Mouse (Mus musculus) telencephalon, adult 2 months (tissue): ENCODE results near the gene Rpl38.

ENCODE experiments used
- DNase-seq: peaks from one replicate; pipeline ENCODE4 v3.0.0-alpha.2; 2011; ENCODE audit warnings: low read depth, low spot score

Gene Rpl38

DNA sequence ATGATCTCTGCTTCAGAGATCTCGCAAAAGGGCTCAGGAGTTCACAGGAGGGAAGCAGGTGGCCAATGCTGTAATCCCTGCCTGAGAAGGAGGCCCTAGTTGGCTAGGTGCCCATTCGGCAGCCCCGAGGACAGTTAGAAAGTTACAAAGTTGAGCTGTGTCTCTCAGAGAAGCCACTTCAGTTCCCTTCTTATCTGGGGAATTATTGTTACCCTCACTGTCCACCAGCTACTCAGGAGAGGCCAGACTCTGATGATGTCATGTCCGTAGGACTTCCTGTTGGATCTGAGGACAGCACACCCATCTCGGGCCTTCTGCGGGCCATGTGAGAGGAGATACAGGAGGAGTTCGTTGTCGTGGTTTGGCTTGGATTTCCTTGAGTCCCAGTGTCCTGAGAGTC is 11.3 kb downstream of the Rpl38 start:
- DNase-seq: no peak

DNA sequence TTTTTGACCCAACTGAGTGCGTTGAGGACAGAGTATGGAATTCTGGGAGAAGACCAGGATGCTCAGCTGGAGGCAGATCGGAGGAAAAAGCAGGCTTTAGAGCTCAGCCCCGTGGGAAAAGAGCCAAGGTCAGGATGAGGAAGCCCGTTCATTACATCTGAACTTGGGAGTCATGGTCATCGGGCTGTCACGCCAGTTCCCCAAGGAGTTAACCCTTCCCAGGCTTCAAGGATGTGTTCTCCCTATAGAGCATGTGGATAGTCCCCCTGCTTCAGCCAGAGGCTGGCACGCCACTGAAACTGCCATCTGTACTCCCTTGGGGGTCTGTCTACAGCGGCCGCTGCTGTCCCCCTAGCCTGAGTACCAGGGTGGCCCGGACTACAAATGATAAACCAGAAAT is 12.0 kb downstream of the Rpl38 start:
- DNase-seq: no peak

DNA sequence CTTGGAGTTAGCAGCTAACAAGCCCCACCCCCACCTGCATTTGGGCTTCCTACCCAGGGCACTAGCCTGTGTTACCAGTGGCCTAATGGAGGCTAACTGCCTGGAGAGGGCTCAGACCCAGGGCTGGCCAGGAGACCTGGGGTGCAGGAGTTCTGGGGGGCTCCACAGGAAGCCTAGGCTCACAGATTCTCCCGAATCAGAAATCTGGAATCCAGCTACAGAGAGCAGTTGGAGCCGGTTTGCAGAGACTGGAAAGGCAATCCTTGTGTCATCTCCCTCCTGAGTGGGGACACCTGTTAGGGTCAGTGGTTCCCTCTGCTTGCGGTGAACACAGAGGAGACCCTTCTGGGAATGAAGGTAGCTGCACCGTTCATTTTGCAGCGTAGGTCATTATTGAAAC is 12.7 kb downstream of the Rpl38 start:
- no peak for DNase-seq

DNA sequence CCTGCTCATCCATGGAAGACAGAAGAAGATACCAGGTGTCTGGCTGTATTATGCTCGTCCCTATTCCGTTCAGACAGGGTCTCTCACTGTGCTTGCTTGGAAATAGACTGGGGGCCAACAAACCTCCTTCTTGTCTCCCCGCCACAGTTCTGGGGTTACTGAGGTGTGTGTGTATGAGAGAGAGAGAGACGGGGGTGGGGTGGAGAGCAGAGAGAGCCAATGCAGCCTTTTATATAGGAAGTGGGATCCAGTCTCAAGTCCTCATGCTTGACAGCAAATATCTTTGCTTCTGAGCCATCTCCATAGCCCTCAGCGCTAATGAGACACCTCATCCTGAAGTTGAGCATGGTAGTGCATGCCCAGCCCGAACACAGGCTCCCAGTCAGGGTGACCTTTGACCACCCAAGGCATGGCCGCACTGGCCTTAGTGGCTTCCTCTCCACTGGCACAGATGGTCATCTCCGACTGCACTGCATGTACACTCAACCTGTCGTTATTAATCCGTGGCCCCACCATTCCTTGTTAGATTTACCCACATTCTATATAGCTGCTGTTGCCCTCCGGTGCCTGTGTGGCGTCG is 14.1 kb downstream of the Rpl38 start:
- DNase-seq: no peak

DNA sequence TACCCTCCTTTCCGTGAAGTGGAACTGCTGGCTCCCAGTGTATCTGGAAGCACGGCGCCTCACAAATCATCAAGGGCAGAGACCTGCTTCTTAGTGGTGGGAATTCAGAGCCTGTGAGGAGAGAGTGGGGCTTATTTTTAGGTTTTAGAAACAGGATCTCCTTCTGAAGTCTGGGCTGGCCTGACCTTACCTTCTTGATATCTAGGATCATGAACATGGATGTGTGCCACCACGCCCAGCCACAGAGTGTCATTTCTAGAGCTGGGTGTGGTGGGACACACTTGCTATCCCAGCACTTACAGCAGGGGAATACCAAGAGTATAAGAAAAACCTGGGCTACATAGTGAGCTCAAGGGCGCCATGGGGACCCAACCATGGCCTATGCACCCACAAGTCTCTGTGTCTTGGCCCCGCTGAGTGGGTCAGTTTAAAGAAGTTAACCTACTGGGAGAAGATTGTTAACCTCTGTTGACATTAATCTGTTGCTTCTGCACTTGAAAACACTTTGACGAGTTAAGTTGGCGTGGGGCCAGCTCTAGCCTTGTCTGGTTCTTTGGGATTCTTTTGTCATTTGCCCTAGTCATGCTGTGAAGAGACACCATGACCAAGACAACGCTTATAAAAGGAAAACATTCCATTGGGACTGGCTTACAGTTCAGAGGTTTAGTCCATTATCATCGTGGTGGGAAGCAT is 14.9 kb downstream of the Rpl38 start:
- DNase-seq: no peak

DNA sequence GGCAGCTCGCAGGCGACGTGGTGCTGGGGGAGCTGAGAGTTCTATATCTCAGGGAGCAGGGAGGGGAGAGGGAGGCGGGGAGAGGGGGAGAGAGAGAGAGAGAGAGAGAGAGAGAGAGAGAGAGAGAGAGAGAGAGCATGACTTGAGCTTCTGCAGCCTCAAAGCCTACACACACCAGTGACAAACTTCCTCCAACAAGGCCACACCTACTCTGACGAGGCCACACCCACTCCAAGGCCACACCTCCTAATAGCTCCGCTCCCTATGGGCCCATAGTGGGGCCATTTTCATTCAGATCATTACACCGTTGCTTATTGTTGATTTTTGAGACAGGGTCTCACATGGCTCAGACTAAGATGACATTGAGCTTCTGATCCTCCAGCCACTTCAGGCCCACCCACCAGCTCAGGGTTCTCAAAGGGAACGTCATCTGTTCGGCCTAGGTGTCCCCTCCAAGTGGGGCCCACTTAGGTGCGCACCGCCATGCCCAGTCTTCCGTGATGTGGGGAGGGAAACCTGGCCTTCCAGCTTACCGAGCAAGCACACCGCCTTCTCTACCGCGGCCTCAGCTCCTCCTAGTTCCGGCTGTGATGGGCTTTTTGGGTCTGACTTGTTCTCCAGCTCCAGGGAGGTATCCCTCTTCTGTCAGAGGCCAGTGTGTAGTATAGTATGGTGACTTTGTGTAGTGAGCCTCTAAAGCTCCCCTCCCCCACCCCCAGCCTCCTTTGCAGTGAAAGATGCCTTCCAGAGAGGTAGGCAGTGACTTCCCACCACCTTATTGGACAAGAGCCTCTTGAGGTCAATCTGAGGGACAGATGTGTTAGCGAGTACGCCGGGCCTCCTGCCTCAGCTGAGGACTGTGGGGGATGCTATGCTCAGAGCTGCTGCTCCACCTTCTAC is 15.6 kb downstream of the Rpl38 start:
- DNase-seq: no peak

DNA sequence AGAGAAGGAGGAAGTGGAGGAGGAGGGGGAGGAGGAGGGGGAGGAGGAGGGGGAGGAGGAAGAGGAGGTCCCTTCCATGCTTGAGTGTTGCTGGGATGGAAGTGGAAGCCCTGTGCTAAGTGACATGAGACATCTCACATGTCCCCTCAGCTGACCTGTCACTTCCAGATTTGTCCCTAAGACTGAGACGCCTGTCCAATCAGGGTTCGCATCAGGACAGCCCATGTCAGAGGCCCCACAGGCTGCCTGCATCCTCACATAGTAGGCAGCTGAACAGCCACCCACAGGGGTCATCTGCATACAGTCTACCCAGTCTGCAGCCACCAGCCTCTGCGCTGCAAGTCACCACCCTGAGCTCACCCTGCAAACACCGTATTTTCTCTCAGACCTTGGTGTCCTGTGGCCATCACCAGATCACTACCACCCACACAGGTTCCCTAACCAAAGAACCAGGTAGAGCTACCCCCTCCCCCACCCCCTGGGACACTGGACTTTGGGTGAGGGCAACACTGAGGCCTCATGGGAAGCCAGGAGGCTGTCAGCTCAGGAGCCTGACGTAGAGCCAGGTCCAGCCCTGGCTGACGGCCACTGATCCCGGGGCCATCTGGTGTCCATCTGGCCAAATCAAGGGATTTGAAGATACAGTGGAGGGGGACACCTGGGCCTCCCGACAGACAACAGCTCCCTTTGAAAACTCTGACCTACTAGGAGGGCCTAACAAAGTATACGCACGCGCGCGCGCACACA is 16.5 kb downstream of the Rpl38 start:
- no peak for DNase-seq

DNA sequence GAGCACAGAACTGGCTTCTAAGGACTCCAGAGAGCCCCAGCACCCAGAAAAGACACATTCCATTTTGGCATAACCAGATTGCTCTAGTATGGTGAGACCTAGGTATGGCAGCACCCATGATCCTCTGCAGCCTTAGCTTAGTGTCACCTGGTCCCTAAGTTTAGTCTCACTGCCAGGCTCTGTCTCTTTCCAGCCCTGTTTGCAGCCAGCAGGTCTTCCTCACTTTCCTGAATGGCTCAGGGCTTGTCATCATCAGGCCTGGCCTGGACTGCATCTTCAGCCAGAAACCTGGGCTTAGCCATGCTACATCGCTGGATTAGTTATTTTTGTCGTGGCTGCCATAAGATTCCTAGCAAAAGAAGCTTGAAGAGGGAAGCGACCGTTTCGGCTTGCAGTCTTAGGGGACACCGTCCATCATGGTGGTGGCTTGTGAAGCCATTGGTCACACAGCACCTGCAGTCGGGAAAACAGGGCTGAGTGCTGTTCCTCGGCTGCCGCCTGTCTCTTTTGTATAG is 17.3 kb downstream of the Rpl38 start:
- no peak for DNase-seq

DNA sequence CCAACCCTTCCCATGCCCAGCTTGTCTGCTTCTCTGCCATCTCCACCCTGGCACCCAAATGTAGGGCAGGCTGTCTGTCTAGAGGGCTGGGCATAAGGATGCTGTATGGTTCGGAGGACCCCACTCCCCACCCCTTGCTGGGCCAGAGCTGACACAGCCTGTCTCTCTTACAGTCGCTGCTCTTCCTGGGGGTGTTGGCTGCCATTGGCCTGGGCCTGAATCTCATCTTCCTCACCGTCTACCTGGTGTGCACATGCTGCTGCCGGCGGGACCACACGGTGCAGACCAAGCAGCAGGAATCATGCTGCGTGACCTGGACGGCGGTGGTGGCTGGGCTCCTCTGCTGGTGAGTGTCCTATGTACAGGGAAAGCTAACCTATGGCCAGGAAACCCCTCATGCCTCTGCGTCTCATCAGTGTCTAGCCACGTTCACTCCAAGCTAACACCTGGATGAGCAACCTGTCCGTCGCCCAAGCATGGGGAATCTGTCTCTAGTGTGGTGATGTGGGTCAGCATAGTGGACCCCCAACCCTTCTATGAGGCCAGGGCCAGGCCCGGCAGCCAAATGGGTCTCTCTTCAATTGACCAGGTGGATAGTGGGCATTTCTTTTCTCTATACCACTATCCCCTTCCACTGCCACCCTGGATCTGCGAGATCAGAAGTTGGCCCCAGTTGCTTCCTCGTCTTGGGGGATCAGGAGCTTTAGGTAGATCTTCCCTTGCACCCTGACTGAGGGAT is 18.1 kb downstream of the Rpl38 start:
- no peak for DNase-seq

DNA sequence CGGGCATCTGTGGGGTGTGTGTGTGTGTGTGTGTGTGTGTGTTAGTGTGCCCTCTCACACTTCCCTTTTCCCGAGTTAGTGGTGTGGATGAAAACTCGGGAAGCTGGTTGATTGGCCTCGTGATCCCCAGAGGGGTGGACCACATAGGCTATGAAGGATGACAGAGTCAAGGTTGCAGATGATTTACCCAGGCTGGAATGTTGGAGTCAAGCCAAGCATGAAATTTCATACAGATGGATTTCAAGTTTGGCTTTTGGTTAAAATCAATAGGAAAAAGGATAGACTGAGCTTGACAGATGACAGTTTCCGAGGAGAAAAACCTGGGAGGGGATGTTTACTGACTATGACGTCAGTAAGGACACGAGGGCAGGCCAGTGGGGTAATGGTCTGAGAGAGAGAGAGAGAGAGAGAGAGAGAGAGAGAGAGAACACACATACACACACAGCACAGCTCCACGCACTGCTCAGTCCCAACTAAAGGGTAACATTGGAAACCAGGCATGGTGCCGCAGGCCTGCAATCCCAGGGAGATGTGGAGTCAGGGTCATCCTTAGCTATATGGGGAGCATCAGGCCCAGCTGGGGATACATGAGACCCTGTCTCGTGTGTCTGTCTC is 19.4 kb downstream of the Rpl38 start:
- DNase-seq: no peak

DNA sequence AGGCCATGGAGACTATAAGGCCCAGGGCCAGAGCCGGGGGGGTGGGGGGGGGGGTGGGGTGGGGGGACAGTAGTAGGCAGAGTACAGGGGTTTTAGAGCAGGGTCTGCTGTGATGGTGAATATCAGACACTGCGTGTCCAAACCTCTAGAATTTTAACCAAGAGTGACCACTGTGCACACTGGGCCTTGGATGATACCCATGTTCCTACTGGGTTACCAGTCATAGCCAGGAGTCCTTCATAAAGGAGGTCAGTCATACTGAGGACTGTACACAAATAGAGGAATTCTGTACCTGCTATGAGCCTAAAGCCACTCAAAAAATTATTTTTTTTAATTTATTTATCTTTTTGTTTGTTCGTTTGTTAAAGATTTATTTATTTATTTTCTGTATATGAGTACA is 20.4 kb downstream of the Rpl38 start:
- DNase-seq: no peak

DNA sequence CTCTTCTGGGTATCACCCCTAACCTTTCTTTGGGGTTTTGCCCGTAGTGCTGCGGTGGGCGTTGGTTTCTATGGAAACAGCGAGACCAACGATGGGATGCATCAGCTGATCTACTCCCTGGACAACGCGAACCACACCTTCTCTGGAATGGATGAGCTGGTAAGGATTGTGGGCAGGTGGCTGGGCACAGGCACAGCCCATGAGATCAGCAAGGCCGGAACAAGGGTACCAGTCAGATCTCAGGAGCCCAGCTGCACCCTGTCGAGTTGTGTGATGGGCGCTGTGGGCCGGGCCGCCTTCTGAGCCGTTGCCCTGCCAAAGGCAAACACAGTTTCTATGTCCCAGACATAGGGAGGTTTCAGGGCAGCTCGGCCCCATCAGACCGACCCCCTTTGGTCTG is 21.9 kb downstream of the Rpl38 start:
- DNase-seq: no peak

DNA sequence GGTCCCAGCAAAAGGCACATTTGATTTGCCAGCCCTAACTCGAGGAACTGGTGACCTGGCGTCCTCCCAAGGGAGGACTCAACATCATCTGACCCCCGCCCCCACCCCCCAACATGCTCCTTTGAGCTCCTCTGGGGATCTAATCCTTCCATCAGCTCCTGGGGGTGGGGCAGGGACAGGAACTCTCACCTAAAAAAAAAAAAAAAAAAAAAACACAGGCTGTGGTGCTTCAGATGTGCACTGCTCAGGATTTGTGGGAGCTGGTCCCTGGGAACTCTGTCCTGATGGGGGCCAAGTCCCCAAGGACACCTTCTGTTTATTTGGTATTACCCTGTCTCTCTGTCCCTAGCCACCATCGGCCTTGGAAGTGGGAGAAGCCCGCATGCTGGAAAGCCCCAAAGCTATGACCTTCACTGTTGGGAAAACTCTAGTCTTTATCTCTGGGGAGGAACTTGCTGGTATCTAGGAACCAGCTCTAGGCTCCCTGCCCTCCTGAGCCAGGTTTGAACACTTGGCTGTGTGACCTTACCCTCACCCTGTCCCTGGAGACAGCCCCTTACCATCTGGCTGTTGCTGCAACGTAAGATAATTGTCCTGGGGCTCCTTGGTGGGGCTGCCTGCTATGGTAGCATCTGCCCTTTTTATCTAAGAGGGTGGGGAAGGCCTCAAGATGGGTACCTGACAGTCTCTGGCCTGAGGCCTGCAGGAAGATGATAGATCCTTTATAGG is 23.3 kb downstream of the Rpl38 start:
- DNase-seq: no peak

DNA sequence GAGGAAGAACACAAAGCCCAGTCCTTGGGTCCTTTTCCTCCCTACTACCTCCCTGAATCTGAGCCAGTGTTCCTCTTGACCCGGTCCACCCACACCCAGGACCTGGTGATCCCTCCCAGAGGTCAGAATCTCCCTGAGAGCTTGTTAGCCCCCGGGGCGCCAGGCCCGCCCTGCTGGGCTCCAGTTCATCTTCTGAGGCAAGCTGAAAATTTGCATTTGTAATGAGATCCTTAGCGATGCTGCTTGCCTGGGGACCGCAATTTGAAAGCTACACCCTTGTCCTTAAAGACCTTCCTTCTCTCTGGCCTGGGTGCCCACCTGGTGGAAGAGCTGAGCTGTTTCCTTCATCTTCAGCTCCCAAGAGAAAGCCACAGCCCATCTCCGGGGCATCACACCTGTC is 24.3 kb downstream of the Rpl38 start:
- no peak for DNase-seq

DNA sequence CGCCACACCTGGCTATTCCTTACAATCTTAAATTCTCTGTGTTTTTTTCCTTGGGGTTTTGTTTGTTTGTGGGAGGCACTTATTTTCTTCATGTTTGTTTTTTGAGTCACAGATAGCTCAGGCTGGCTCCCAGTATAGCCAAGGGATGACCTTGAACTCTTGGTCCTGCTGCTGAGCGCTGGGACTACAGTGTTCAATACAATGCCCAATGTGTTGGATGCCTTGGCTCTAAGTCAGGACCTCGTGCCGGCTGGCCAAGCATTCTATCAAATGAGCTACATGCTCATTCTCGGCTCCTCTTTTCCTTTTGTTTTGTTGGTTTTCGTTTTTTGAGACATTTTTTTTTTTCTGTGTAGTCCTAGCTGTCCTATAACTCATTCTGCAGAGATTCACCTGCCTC is 25.1 kb downstream of the Rpl38 start:
- no peak for DNase-seq

DNA sequence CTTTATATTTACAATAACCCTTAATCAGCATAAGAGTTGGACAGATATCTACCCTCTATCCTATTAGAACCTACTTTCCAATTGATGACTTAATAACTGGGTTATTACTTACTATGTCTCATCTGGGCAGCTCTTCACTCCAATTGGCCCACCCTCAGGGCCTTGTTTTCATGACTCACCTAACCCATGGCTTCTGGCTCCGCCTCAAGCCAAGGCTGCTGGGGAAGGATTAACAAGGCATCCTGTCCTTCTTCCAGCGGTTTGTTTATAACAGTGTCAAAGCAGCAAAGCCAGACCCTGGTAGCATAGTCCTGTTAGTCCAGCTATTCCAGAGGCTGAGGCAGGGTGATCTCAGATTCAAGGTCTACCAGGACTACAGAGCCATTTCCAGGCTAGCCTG is 26.1 kb downstream of the Rpl38 start:
- DNase-seq: no peak

DNA sequence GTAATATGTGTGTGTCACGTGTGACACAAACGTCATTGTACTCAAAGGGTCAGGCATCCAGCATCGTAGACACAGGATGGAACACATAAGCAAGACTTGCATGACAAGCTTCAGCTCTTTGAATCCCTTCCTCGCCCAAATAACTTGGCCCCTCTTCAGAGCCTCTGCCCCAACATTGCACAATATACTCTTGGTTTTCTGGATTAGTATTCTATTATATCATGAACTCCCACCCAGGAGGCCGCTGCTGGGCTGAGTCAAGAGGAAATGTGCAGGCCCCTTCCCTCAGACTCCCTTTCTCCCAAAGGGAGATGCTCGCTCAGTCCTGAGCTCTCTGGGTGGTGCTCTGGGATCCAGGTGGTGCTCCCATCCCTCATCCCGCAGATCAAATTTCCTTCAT is 30.2 kb downstream of the Rpl38 start:
- no peak for DNase-seq

DNA sequence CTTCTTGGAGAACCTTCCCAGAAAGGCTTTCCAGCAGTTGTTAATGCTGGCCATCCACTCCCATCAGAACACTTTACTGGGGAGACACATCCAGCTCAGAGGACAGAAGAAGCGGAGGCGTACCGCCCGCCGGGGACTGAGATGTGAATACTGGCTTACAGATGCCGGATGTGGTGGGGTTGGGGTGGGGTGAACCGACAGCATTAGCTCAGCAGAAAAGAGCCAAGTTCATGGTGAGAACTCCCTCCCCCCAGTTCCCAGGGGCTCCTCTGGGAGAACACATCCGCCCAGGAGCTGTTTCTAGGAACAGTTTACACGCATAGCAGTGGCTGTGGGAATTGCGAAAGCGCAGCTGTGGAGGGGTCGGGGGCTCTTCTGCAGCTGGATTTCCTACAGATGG is 31.2 kb downstream of the Rpl38 start:
- no peak for DNase-seq

DNA sequence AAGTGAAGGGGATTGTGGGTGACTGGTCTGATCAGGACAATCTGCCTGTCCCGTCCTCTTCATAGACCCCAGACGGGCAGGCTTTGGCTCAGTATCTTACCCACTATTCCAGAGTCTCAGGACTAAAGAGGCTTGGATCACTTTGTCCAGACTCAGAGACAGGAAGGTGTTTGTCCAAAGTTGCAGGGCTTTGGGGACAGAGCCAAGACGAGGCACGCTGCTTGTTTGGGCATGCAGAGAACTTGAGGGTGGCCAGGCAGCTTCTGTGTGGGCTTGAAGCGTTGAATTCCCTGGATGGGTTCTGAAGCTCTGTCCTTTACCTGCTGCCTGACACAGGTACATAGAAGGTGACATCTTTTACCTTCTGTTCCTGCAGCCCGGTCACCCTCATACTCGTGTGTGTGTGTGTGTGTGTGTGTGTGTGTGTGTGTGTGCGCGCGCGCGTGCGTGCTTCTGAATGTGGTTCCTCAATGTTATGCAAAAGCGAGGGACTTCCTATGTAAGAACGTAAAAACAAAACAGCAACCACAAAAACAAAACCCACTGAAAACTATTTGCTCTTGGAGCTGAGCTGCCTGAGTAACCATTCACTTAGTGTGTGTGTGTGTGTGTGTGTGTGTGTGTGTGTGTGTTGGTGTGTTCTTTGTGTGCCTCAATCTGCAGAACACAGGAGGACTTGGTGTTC is 34.1 kb downstream of the Rpl38 start:
- no peak for DNase-seq

DNA sequence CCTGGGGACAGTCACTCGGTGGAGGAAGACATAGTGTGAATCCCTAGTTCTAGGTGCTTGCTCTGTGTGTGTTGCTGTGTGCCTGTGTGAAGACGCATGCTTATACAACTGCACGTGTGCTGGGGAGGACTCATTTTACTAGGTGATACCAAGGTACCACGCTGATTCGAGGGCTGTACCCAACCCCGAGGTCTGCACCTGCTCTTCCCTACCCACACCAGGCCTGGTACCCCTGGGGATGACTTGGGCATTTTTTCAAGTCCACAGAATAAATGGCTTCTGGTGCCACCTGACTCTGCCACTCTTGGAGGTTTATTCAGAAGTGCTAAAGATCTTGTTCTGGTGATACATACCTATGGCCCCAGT is 34.7 kb downstream of the Rpl38 start:
- DNase-seq: no peak
